Mouse (Mus musculus): ENCODE measurements around the gene Mindy2. TPM values are rescaled to one million over a fixed set of nuclear protein-coding genes. Genes with fewer than 3 reads are reported as not detected.

The Mindy2 gene
- polyA plus RNA-seq, 1 experiment from 2014 or later = 12.7 TPM

DNA sequence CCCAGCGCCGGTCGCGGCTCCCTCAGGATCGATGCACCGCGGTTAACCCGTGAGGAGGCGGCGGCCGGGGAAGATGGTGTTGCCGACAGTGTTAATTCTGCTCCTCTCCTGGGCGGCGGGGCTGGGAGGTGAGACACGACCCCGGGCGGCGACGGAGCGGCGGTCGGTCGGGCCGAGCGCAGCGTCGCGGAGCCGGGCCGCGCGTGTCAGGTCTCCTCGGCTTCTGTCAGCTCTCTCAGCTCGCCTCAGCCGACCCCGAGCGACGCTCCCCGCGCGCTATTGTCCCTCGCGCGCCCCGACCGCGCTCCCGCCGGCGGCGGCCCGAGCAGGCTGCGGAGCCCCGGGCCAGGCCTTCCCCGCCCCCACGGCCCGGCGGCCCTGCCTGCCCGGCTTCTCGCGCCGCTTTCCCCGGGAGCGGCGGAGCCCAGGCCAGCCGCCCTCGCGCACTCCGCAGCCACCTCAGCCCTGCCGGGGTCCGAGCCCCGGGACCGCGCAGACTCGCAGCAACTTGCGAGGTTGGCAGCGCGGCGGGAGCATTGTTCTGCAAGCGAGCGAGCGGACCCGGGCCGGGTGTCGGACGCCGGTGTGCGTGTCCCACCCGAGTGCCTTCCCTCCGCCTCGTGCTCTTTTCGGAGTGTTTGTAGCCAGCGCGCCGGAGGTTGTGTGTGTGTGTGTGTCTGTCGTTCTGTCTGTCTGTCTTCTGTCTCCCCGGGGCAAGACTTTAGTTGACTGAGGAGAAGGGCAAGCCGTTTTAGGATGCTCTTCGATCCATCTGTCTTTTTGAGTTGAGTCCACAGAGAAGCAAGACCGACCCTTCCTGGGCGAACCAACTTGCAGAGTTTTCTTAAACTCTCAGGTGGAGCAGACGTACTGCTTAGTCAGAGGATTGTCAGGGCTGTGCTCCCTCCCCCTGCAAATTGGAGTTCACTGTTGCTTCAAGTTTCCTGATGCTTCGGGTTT, 22.4 kb upstream of the Mindy2 start:
- H3K27ac ChIP-seq = peak overlapping the region; percentile 99
- peak overlapping the region; percentile 99 for H3K9ac ChIP-seq
- no peaks in the 10 kb centered on the region for H3K36me3 ChIP-seq
- peak overlapping the region; percentile 90 for H3K4me3 ChIP-seq (replicated peaks)
- ATAC-seq (ENCODE audit: low read depth) (peak; percentile 21), DNase-seq (peak; percentile 54)
- no peaks in the 10 kb centered on the region for H3K9me3 ChIP-seq (replicated peaks)
- WGBS (ENCODE audit: insufficient replicate concordance) = under 1% methylated on average over 86 of the region's 103 CpGs
- no peaks in the 10 kb centered on the region for H3K27me3 ChIP-seq
- peaks cover 53% of the 10 kb centered on the region for H3K4me1 ChIP-seq (replicated peaks)
- peak overlapping the region; percentile 75 for H3K4me2 ChIP-seq

DNA sequence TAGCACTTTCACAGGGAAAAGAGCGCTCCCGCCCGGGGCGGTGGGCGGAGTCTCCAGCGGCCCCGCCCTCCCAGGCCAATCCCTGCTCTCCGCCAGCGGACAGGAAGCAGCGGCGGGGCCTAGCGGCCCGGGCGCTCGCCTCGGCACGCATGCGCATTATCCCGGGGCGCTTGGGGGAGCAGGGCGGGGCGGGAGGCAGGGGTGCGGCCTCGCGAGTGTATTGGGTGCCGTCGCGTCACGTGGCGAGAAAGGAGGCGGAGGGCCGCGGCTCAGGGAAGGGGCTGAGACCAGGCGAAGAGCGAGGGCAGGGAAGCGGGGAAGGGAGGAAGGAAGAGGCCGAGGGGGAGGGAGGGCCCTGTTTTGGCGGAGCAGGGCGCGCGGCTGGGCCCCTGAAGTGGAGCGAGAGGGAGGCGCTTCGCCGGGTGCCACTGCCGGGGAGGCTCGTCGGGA, 21.7 kb upstream of the Mindy2 start, which contains the start of gene Adam10:
Gene Adam10 (plus strand): TSS at position 316 of the 450 bp plus-strand sequence.
- Histone ChIP-seq H3K27ac (peak within 1 kb of the TSS; percentile 99), H3K36me3 (no peaks in the 10 kb centered on the region), H3K9me3 (replicated peaks) (no peaks in the 10 kb centered on the region), H3K4me2 (peak within 1 kb of the TSS; percentile 75), H3K4me3 (replicated peaks) (peak within 1 kb of the TSS; percentile 90), H3K4me1 (replicated peaks) (peaks cover 54% of the 10 kb centered on the region), H3K9ac (peak within 1 kb of the TSS; percentile 99), H3K27me3 (no peaks in the 10 kb centered on the region)
- under 1% methylated on average over 48 of the region's 48 CpGs for WGBS (ENCODE audit: insufficient replicate concordance)
- ATAC-seq (ENCODE audit: low read depth) (peak; percentile 97), DNase-seq (peak; percentile 98)

DNA sequence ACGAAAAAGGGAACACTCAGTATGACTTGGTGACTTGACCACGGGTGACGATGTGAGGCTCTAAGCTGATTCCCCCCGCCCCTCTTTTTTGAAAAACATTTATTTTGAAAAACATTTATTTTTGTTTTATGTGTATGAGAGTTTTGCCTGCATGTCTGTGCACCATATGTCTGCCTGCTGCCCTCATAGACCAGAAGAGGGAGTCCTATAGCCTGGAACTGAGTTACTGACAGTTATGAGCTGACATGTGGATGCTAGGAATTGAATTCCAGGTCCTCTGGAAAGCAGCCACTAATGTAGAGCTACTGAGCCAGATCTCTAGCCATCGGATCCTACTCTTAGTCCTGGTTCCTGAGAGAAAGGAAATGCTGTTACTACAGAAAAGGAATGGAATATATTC, 19.0 kb upstream of the Mindy2 start:
- Histone ChIP-seq H3K4me1 (replicated peaks) (peaks cover 53% of the 10 kb centered on the region), H3K4me2 (no peak overlapping the region), H3K27me3 (no peaks in the 10 kb centered on the region), H3K27ac (peak overlapping the region; percentile 68), H3K9me3 (replicated peaks) (no peaks in the 10 kb centered on the region), H3K4me3 (replicated peaks) (no peak overlapping the region), H3K9ac (no peak overlapping the region; the same call in 1 of the 2 replicates), H3K36me3 (no peaks in the 10 kb centered on the region)
- DNase-seq (no peak), ATAC-seq (ENCODE audit: low read depth) (no peak)
- 69% methylated on average over 5 of the region's 5 CpGs for WGBS (ENCODE audit: insufficient replicate concordance)

DNA sequence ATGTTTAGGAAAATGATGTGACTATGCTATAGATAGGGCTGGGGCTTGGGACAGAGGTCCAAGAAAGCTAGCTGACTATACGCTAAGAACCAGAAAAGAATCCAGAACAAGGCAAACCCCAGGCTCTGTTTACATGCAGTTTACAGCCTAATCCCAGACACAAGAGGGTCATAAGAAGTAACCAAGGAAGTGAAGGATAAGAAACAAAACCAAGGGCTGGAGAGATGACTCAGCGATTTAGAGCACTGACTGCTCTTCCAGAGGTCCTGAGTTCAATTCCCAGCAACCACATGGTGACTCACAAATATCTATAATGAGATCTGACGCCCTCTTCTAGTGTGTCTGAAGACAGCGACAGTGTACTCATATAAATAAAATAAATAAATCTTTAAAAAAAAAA, 18.1 kb upstream of the Mindy2 start:
- H3K4me3 ChIP-seq (replicated peaks) = no peak overlapping the region
- ATAC-seq (ENCODE audit: low read depth) = no peak
- H3K27ac ChIP-seq = peak overlapping the region; percentile 68
- no peaks in the 10 kb centered on the region for H3K9me3 ChIP-seq (replicated peaks)
- H3K4me1 ChIP-seq (replicated peaks) = peaks cover 57% of the 10 kb centered on the region
- H3K9ac ChIP-seq = 0 out of 2 replicates have a peak overlapping the region, but pooled peaks have one; percentile 42
- no peaks in the 10 kb centered on the region for H3K27me3 ChIP-seq
- H3K36me3 ChIP-seq = no peaks in the 10 kb centered on the region
- 56% methylated on average over 4 of the region's 4 CpGs for WGBS (ENCODE audit: insufficient replicate concordance)
- DNase-seq = no peak
- H3K4me2 ChIP-seq = no peak overlapping the region

DNA sequence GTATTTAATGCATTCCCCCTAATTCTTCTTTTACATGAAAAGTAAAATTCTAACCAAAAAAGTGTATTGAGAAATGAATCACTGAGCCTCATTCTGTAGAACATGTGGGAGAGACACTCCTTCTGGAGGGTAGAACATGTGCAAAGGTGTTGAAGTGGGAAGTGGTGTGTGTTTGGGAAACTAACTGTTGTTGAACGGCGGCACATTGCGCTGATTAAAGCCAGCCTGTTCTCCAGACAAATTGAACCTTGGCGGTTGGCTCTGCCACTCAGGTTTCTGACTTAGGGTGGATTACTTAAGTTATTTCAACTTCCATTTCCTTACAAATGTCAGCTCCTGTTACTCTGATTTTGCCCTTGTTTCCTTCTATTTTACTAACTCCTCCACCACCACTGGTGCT, 16.7 kb upstream of the Mindy2 start:
- DNase-seq = no peak
- 85% methylated on average over 4 of the region's 4 CpGs for WGBS (ENCODE audit: insufficient replicate concordance)

DNA sequence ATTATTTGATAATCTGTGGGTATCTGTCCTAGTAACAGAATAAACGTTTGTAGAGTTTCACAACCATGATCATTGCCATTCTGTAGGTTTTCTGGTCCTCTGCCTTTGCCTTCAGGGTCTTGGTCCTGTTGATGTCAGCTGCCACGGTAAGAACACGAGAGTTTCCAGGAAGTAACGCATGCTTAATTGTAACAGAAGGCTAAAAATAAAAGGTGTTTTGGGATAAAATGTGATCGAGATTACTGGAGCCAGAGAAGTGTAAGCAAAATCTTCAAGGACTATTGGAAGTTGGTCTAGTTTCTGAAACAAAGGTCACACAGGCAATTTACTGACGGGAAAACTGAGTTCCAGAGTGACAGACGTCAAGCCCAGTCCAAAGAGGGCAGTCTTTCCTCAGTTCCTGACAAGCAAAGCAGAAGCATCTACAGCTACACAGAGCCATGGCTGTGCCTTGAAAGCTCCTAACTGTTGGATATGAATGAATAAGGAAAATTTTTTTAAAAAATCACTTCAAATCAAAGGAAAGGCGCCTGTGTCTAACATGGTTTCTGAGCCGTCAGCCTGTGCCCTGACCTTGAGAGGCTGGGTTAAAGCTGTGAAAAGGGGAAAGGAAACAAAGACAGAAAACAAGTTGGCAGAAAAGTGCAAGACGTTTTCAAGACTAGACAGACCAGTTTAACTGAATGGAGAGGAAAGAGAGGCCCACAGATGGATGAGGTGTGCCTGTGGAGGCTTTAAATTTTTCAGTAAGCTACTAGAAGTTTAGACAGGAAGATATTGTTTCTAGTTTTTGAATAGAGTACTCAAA, 15.0 kb upstream of the Mindy2 start:
- H3K36me3 ChIP-seq = no peaks in the 10 kb centered on the region; the same call in 1 of the 2 replicates
- DNase-seq (no peak), ATAC-seq (ENCODE audit: low read depth) (no peak)
- no peaks in the 10 kb centered on the region for H3K9me3 ChIP-seq (replicated peaks)
- no peak overlapping the region; the same call in 1 of the 2 replicates for H3K4me2 ChIP-seq
- H3K4me3 ChIP-seq (replicated peaks) = no peak overlapping the region
- H3K27me3 ChIP-seq = no peaks in the 10 kb centered on the region
- H3K4me1 ChIP-seq (replicated peaks) = peaks cover 73% of the 10 kb centered on the region
- peak overlapping the region; percentile 44 for H3K9ac ChIP-seq
- 26% methylated on average over 10 of the region's 10 CpGs for WGBS (ENCODE audit: insufficient replicate concordance)
- peak overlapping the region; percentile 96 for H3K27ac ChIP-seq

More for the DNA sequence above, 16.7 kb upstream of the Mindy2 start:
- peak overlapping the region; percentile 29; the same call in 1 of the 2 replicates for H3K27ac ChIP-seq
- no peak for ATAC-seq (ENCODE audit: low read depth)
- peaks cover 71% of the 10 kb centered on the region for H3K4me1 ChIP-seq (replicated peaks)
- no peaks in the 10 kb centered on the region for H3K9me3 ChIP-seq (replicated peaks)
- no peak overlapping the region for H3K9ac ChIP-seq
- H3K4me2 ChIP-seq = no peak overlapping the region
- H3K27me3 ChIP-seq = no peaks in the 10 kb centered on the region
- no peak overlapping the region for H3K4me3 ChIP-seq (replicated peaks)
- no peaks in the 10 kb centered on the region for H3K36me3 ChIP-seq

DNA sequence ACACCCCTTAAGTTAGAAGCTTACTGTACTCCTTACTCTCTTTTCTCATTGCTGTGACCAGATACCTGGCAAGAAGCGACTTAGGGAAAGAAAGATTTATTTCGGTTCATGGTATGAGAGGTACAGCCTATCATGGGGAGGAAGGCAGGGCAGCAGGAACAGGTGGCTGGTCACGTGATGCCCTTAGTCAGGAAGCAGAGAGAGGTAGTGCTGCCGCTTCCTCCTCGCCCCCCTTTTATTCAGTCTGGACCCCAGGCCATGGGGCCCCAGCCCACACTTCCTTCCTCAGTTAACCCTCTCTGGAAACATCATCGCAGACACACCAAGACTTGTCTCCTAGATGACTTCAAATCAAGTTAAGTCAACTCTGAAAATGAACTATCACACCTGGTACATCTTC, 14.3 kb upstream of the Mindy2 start:
- H3K27me3 ChIP-seq = no peaks in the 10 kb centered on the region
- 25% methylated on average over 6 of the region's 6 CpGs for WGBS (ENCODE audit: insufficient replicate concordance)
- H3K9me3 ChIP-seq (replicated peaks) = no peaks in the 10 kb centered on the region
- no peaks in the 10 kb centered on the region; the same call in 1 of the 2 replicates for H3K36me3 ChIP-seq
- 0 out of 2 replicates have a peak, but pooled peaks have one; percentile 17 for ATAC-seq (ENCODE audit: low read depth)
- peak overlapping the region; percentile 30 for H3K4me2 ChIP-seq
- peak overlapping the region; percentile 44; the same call in 1 of the 2 replicates for H3K9ac ChIP-seq
- peak; percentile 43 for DNase-seq
- H3K4me1 ChIP-seq (replicated peaks) = peaks cover 75% of the 10 kb centered on the region
- peak overlapping the region; percentile 96 for H3K27ac ChIP-seq
- H3K4me3 ChIP-seq (replicated peaks) = no peak overlapping the region

DNA sequence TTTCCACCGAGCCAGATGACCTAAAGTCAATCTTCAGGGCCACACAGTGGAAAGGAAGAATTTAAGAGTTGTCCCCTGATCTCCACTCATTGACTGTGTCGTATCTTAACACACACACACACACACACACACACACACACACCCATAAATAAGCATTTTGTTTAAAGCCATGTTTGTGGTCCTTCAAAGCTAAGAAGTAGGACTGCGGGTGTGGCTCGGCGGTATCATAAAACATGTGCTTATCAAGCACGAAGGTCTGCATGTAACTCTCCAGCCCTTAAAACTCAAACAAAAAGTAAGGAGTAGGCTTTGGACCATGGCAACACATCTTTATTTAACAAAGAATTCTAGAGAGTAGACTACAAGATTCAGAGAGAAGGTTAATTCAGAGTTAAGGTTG, 13.4 kb upstream of the Mindy2 start:
- Histone ChIP-seq H3K4me1 (replicated peaks) (peaks cover 78% of the 10 kb centered on the region), H3K27ac (peak overlapping the region; percentile 96), H3K9me3 (replicated peaks) (no peaks in the 10 kb centered on the region), H3K4me3 (replicated peaks) (no peak overlapping the region), H3K4me2 (peak overlapping the region; percentile 44), H3K36me3 (no peaks in the 10 kb centered on the region; the same call in 1 of the 2 replicates), H3K9ac (peak overlapping the region; percentile 61), H3K27me3 (no peaks in the 10 kb centered on the region)
- DNase-seq (peak; percentile 69), ATAC-seq (ENCODE audit: low read depth) (peak; percentile 81)
- WGBS (ENCODE audit: insufficient replicate concordance) = 17% methylated on average over 6 of the region's 6 CpGs

DNA sequence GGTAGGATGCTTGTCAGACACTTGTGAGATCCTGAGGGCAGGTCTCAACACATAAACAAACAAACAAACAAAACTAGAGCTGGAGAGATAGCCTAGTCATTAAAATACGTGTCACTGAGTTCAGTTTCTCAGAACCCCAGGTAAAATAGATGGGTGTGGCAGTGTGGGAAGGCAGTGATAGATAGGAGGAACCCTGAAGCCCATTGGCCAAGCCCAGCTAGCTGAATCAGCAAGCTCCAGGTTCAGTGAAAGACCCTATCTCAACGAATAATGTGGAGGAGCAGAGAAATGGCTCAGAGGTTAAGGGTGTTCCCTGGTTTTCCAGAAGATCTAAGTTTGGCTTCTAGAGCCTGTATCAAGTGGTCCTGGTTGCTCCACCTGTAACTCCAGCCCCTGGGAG, 12.2 kb upstream of the Mindy2 start:
- DNase-seq = peak; percentile 87
- H3K9me3 ChIP-seq (replicated peaks) = no peaks in the 10 kb centered on the region
- ATAC-seq (ENCODE audit: low read depth) = peak; percentile 90
- 0 out of 2 replicates have a peak overlapping the region, but pooled peaks have one; percentile 4 for H3K4me3 ChIP-seq (replicated peaks)
- no peaks in the 10 kb centered on the region; the same call in 1 of the 2 replicates for H3K36me3 ChIP-seq
- H3K9ac ChIP-seq = peak overlapping the region; percentile 61; the same call in 1 of the 2 replicates
- peak overlapping the region; percentile 44 for H3K4me2 ChIP-seq
- no peaks in the 10 kb centered on the region for H3K27me3 ChIP-seq
- H3K27ac ChIP-seq = peak overlapping the region; percentile 96
- 10% methylated on average over 2 of the region's 2 CpGs for WGBS (ENCODE audit: insufficient replicate concordance)
- H3K4me1 ChIP-seq (replicated peaks) = peaks cover 72% of the 10 kb centered on the region

DNA sequence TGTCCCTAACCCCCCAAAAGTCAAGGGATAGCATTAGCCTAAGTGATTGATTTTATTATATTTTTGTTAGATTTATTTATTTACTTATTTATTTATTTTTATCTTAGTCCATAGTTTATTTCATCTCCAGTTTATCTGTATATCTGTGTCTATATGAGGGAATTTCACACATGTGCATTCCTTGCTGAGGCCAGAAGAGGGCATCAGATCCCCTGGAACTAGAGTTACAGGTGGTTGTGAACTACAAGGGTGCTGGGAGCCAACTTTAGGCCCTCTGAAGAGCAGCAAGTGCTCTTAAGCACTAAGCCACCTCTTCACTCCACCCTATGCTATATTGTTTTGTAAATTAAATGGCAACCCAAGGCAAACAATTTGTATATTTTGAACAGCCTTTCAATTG, 11.1 kb upstream of the Mindy2 start:
- H3K27me3 ChIP-seq = no peaks in the 10 kb centered on the region
- H3K36me3 ChIP-seq = no peaks in the 10 kb centered on the region; the same call in 1 of the 2 replicates
- peaks cover 66% of the 10 kb centered on the region for H3K4me1 ChIP-seq (replicated peaks)
- DNase-seq (no peak), ATAC-seq (ENCODE audit: low read depth) (no peak)
- H3K9ac ChIP-seq = no peak overlapping the region
- no peaks in the 10 kb centered on the region for H3K9me3 ChIP-seq (replicated peaks)
- peak overlapping the region; percentile 78 for H3K27ac ChIP-seq
- H3K4me2 ChIP-seq = no peak overlapping the region
- H3K4me3 ChIP-seq (replicated peaks) = no peak overlapping the region

DNA sequence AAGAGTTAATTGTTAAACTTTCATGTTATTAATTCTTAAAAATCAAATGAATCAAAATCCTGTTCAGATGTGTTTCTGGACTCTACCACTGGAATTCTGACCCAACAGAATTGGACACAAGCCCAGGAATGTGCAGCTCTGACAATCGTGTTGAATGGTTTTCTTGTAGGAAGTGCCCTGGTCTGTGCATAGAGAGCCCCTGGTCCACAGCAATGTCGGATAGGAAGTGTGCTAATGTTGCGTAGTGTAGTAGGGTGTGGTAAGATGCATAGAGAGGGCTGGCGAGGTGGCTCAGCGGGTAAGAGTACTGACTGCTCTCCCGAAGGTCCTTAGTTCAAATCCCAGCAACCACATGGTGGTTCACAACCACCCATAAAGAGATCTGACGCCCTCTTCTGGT, 9.8 kb upstream of the Mindy2 start:
- no peak for ATAC-seq (ENCODE audit: low read depth)
- no peaks in the 10 kb centered on the region for H3K27me3 ChIP-seq

More for the DNA sequence above, 9.8 kb upstream of the Mindy2 start:
- H3K9ac ChIP-seq = no peak overlapping the region
- peaks cover 53% of the 10 kb centered on the region for H3K4me1 ChIP-seq (replicated peaks)
- no peak for DNase-seq
- no peak overlapping the region for H3K4me2 ChIP-seq
- no peak overlapping the region for H3K4me3 ChIP-seq (replicated peaks)
- no peak overlapping the region for H3K27ac ChIP-seq
- WGBS (ENCODE audit: insufficient replicate concordance) = 62% methylated on average over 7 of the region's 7 CpGs
- no peaks in the 10 kb centered on the region; the same call in 1 of the 2 replicates for H3K36me3 ChIP-seq
- H3K9me3 ChIP-seq (replicated peaks) = no peaks in the 10 kb centered on the region
